Mouse (Mus musculus): ENCODE results near the gene Rest.

- TF ChIP-seq CTCF (conservative IDR thresholded peaks at IDR 0.05; ENCODE audit: low read length) (no peak), NANOG (IDR thresholded peaks at IDR 0.05; ENCODE audit: borderline replicate concordance, low read length) (no peak)
These were observed 12.1 kb upstream of the Rest start for GRCm38 (mm10) chr5:77253154-77253553.
